Mouse (Mus musculus) B cell, adult 62 days (primary cell): ENCODE measurements around the gene Mon1a. TPM values are rescaled to one million over a fixed set of nuclear protein-coding genes. Genes with fewer than 3 reads are reported as not detected.

ENCODE experiments used
- total RNA-seq: library from RNA; stranded (reverse); gene quantifications from 4 replicates; pipeline ENCODE4 v1.2.4, GENCODE M21; 2023

Mon1a gene
- 14.1 to 18.6 TPM (median 16.1 TPM) in 4 replicates for total RNA-seq

GRCm38 (mm10) chr9:107887804-107888266, at the start of gene Mon1a:
Mon1a (plus strand) TSS chr9:107888151.

GRCm38 (mm10) chr9:107873137-107873536, 14.8 kb upstream of the Mon1a start, which contains the start of gene Rbm6:
Rbm6 (minus strand) TSS chr9:107873237.

GRCm38 (mm10) chr9:107906252-107906966, 18.5 kb downstream of the Mon1a start, which contains the start of gene Mst1r:
Mst1r (plus strand) TSS chr9:107906873.

GRCm38 (mm10) chr9:107928169-107928568, 40.2 kb downstream of the Mon1a start, which contains the start of gene Actl11:
Actl11 (plus strand) TSS chr9:107928469.

GRCm38 (mm10) chr9:107935374-107935773, 47.4 kb downstream of the Mon1a start, which contains the start of gene Camkv:
Camkv (plus strand) TSS chr9:107935674.

GRCm38 (mm10) chr9:107949922-107950235, 61.9 kb downstream of the Mon1a start, which contains the start of gene Traip:
Traip (plus strand) TSS chr9:107950136.

Other genes with a start within 250 kb of the Mon1a start
- not detected in 4 replicates for gene Slc38a3, start 218.6 kb upstream of the Mon1a start, total RNA-seq
- 1.3 TPM in 2 of 4 replicates, not detected in the others for gene Gnat1, start 208.4 kb upstream of the Mon1a start, total RNA-seq
- gene Sema3f, start 177.7 kb upstream of the Mon1a start, total RNA-seq, result 0.25 to 0.69 TPM (median 0.57 TPM) in 3 of 4 replicates, not detected in the other
- 283 to 337 TPM (median 297 TPM) in 4 replicates for gene Rbm5, start 117.2 kb upstream of the Mon1a start, total RNA-seq
- 117 to 141 TPM (median 124 TPM) in 4 replicates for gene Rbm6, start 14.9 kb upstream of the Mon1a start, total RNA-seq
- 0.37 to 0.69 TPM (median 0.47 TPM) in 3 of 4 replicates, not detected in the other for gene Mst1r, start 18.7 kb downstream of the Mon1a start, total RNA-seq
- gene Actl11, start 40.3 kb downstream of the Mon1a start, total RNA-seq, result not detected in 4 replicates
- not detected in 4 replicates for gene Camkv, start 47.5 kb downstream of the Mon1a start, total RNA-seq
- gene Traip, start 62.0 kb downstream of the Mon1a start, total RNA-seq, result 5.4 to 9.1 TPM (median 6.5 TPM) in 4 replicates
- gene Uba7, start 87.4 kb downstream of the Mon1a start, total RNA-seq, result 175 to 194 TPM (median 192 TPM) in 4 replicates
- gene Gm20661, start 94.9 kb downstream of the Mon1a start, total RNA-seq, result 0.86 TPM in 1 of 4 replicates, not detected in the others
- 1.9 to 3.2 TPM (median 2.6 TPM) in 4 replicates for gene Inka1, start 97.7 kb downstream of the Mon1a start, total RNA-seq
- 2.6 TPM in 1 of 4 replicates, not detected in the others for gene Cdhr4, start 104.3 kb downstream of the Mon1a start, total RNA-seq
- gene Gm20662, start 108.2 kb downstream of the Mon1a start, total RNA-seq, result 2.5 to 3.0 TPM in 2 of 4 replicates, not detected in the others
- gene Ip6k1, start 114.3 kb downstream of the Mon1a start, total RNA-seq, result 116 to 133 TPM (median 125 TPM) in 4 replicates
- gene Gmppb, start 161.1 kb downstream of the Mon1a start, total RNA-seq, result 42.9 to 57.3 TPM (median 47.6 TPM) in 4 replicates
- 14.6 to 19.0 TPM (median 16.8 TPM) in 4 replicates for gene Amigo3, start 165.0 kb downstream of the Mon1a start, total RNA-seq
- 0.26 to 1.1 TPM in 2 of 4 replicates, not detected in the others for gene Mst1, start 192.3 kb downstream of the Mon1a start, total RNA-seq
- 201 to 247 TPM (median 221 TPM) in 4 replicates for gene Rnf123, start 195.2 kb downstream of the Mon1a start, total RNA-seq
- gene Apeh, start 206.5 kb downstream of the Mon1a start, total RNA-seq, result 129 to 143 TPM (median 135 TPM) in 4 replicates